ENCODE assay signal across 8 mouse cellular contexts in genomic region chr9:116104770-116105169, GRCm38 (mm10).
"Had no signal": no experiment of that assay in that cellular context is flagged by ENCODE, and none has a peak within 500 bp of the region (broad histone marks: within the 10 kb centered on the region; RNA-seq: fewer than 3 reads in every experiment).

No protein-coding gene starts in this region.

- DNase-seq: lung, embryonic 14.5 days; lung, postnatal 10 days; midbrain, embryonic 14.5 days; right cerebral cortex, postnatal 14 days; thymus, postnatal 14 days; thymus, postnatal 36 days had no signal

- ATAC-seq: liver, embryonic 12.5 days; midbrain, embryonic 16.5 days had no signal
